Mouse (Mus musculus) inflammation-experienced regulatory T-cells (primary cell): ENCODE results near the gene Zscan12. TPM values are rescaled to one million over a fixed set of nuclear protein-coding genes. Genes with fewer than 3 reads are reported as not detected.

Experiments
- polyA plus RNA-seq, 2 experiments: library from polyadenylated mRNA; unstranded; fragments of 100-300 nt; shearing (Covaris generic); gene quantifications; one replicate each; pipeline ENCODE4 v1.2.1; 2017

Zscan12 gene
- 10 to 100 TPM in 1 of 2 experiments, 1 to 10 TPM in 1; 8.3 to 13.5 TPM for polyA plus RNA-seq

DNA sequence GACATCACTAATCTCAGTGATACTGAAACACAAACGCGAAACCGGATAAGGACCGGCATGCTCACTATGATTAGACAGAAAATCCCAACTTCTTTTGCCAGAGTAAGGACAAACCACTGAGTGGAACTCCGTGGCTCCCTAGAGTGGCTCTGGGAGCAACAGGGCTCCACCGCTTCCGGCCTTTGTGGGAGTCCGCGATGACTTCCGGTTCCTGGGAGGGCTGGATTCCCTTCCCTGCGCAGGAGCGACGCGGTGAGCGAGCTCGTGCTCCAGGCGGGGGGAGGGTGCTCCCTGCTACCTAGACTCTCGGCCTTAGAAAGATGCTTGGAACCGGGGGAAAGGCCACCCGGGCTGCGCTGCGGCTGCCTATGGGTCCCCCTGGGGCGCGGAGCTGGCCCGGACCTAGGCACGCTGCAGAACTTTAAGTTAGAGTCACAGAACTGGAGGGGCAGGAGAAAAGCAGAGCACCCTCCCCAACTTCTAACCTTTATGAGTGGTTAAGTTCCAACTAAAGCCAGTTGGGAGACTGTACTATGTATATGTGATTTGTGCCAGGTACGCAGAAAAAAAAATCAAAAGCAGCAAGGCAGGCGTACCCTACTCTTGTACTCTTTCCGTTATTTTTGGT lies at the start of gene Zscan12:
Zscan12 (plus strand) TSS at position 200 of the 628 bp plus-strand sequence.

DNA sequence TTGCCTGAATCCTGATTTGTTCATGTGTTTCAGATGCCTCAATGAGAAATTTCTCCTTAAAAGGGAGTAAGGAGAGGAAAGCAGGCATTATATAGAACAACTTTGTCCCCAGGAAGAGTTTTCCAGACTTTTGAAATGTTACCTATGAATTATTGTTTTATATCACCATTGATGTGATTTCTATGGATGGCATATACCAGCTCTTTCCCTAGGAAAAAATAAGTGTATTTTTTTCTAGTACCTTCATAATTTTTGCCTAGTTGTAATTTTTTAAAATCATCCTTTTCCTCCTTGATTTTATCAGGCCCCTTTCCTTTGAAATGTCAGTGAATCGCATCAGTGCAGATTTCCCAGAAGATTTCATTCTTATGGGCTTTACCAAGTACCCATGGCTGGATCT lies 16.0 kb upstream of the Zscan12 start, which contains the start of gene Olfr1367:
Olfr1367 (plus strand) TSS at position 301 of the 400 bp plus-strand sequence.

DNA sequence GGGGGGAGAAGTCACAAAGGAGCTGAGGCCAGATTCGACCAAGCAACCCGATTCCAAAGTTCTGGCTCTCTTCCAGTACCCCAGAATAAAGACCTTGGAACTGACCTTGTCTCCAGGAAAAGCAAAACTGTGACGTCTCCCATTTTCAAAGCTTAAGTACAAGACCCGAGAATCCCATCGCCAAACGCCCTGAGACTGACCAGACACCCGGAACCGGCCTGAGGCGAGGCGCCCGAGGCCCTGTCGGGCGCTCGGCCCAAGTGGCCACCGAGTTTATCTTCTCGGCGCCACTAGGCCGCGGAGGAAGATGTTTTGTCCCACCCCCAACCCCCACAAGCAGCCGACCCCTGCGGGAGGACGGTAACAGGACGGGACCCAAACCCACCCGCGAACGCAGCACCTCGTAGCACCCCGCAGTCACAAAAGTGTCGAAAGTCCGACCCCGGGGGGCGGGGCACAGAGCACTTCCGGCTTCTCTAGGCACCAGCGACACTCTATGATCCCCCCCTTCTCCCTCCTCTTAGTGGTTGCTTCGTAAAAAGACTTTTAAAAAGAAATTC lies 39.7 kb downstream of the Zscan12 start, which contains the start of gene Zkscan3:
Zkscan3 (minus strand) TSS at position 469 of the 560 bp plus-strand sequence.

Other genes starting within 250 kb of the Zscan12 start
- gene Olfr263, start 233.2 kb upstream of the Zscan12 start, polyA plus RNA-seq, result under 1 TPM in 1 of 2 experiments, not detected in 1; 0.51 TPM
- gene Olfr1368, start 217.0 kb upstream of the Zscan12 start, polyA plus RNA-seq, result not detected
- gene Trim27, start 183.4 kb upstream of the Zscan12 start, polyA plus RNA-seq, result 100 to 1,000 TPM; 125 to 158 TPM
- gene Gpx5, start 70.1 kb upstream of the Zscan12 start, polyA plus RNA-seq, result 1 to 10 TPM in 1 of 2 experiments, under 1 TPM in 1; 0.22 to 1.7 TPM
- under 1 TPM; 0.23 to 0.77 TPM for gene Gpx6, start 50.7 kb upstream of the Zscan12 start, polyA plus RNA-seq
- not detected for gene Olfr1367, start 15.9 kb upstream of the Zscan12 start, polyA plus RNA-seq
- 10 to 100 TPM; 57.4 to 65.7 TPM for gene Zkscan3, start 39.9 kb downstream of the Zscan12 start, polyA plus RNA-seq
- under 1 TPM; 0.23 to 0.53 TPM for gene Pgbd1, start 78.2 kb downstream of the Zscan12 start, polyA plus RNA-seq
- 1 to 10 TPM; 7.6 to 7.7 TPM for gene Zscan26, start 90.9 kb downstream of the Zscan12 start, polyA plus RNA-seq
- under 1 TPM; 0.11 to 0.44 TPM for gene Nkapl, start 105.7 kb downstream of the Zscan12 start, polyA plus RNA-seq
- gene Zkscan4, start 116.1 kb downstream of the Zscan12 start, polyA plus RNA-seq, result not detected
- gene Gm10065, start 116.6 kb downstream of the Zscan12 start, polyA plus RNA-seq, result not detected
- under 1 TPM; 0.08 to 0.54 TPM for gene AK157302, start 132.4 kb downstream of the Zscan12 start, polyA plus RNA-seq
- gene Gm11273, start 138.6 kb downstream of the Zscan12 start, polyA plus RNA-seq, result 10 to 100 TPM; 10.6 to 16.4 TPM
- gene Zkscan8, start 168.3 kb downstream of the Zscan12 start, polyA plus RNA-seq, result 10 to 100 TPM in 1 of 2 experiments, 1 to 10 TPM in 1; 7.6 to 12.8 TPM
- gene Olfr1366, start 180.0 kb downstream of the Zscan12 start, polyA plus RNA-seq, result not detected
- 1 to 10 TPM in 1 of 2 experiments, under 1 TPM in 1; 0.95 to 2.1 TPM for gene Olfr1535, start 197.1 kb downstream of the Zscan12 start, polyA plus RNA-seq
- not detected for gene Olfr1364, start 218.9 kb downstream of the Zscan12 start, polyA plus RNA-seq